Mouse (Mus musculus) CH12.LX (cell line): ENCODE data around the gene Gp9. TPM values are rescaled to one million over a fixed set of nuclear protein-coding genes. Genes with fewer than 3 reads are reported as not detected.

ENCODE experiments used
- DNase-seq: peaks from one replicate; pipeline ENCODE4 v3.0.0-alpha.2; 2013; ENCODE audit errors: extremely low read depth
- H3K27ac ChIP-seq: 2 replicates; pipeline ENCODE4 v1.5.1; 2012; ENCODE audit warnings: low read depth, mild to moderate bottlenecking, control low read depth, moderate library complexity; ENCODE audit not compliant: insufficient read depth
- H3K27me3 ChIP-seq: replicated peaks from 2 replicates; pipeline ENCODE3; 2012; ENCODE audit warnings: inconsistent platforms
- H3K36me3 ChIP-seq, 2 experiments: replicated peaks in 1 of 2; 2 replicates each; pipeline versions ENCODE3 to v1.6.1; 2012; ENCODE audit warnings: inconsistent platforms in 1 of 2, low read length in 1 of 2, mild to moderate bottlenecking in 1 of 2, mixed read lengths in 1 of 2, moderate library complexity in 1 of 2; ENCODE audit not compliant: control insufficient read depth in 1 of 2, insufficient read depth in 1 of 2
- H3K4me1 ChIP-seq, 2 experiments: 2 replicates each; pipeline ENCODE4 v1.6.1; 2012; ENCODE audit warnings: inconsistent platforms in 1 of 2, moderate library complexity in 1 of 2; ENCODE audit not compliant: insufficient read depth in 2 of 2, control insufficient read depth in 1 of 2
- H3K4me2 ChIP-seq: 2 replicates; pipeline ENCODE4 v1.6.1; 2012; ENCODE audit warnings: low read depth, mild to moderate bottlenecking, control low read depth; ENCODE audit not compliant: poor library complexity, insufficient read depth, severe bottlenecking
- H3K4me3 ChIP-seq, 3 experiments: fragments of 150-350 bp in 1 of 3; sonication (generic) in 1 of 3; replicated peaks in 1 of 3; 2 replicates each; pipeline versions ENCODE3 to v1.5.1; 2011 to 2012; ENCODE audit warnings: low read depth in 2 of 3, low read length in 2 of 3, mild to moderate bottlenecking in 2 of 3, moderate library complexity in 2 of 3, control low read depth in 1 of 3, improper control_type of control experiment in 1 of 3, inconsistent platforms in 1 of 3, mixed read lengths in 1 of 3; ENCODE audit not compliant: poor library complexity in 1 of 3
- H3K79me2 ChIP-seq: replicated peaks from 2 replicates; pipeline ENCODE4 v1.6.1; 2012; ENCODE audit warnings: mild to moderate bottlenecking, moderate library complexity; ENCODE audit not compliant: control insufficient read depth, poor library complexity, insufficient read depth, severe bottlenecking; ENCODE audit errors: extremely low read depth
- H3K9ac ChIP-seq: 2 replicates; pipeline ENCODE4 v1.6.1; 2012; ENCODE audit warnings: low read depth, mild to moderate bottlenecking, control low read depth, moderate library complexity; ENCODE audit not compliant: insufficient read depth
- H3K9me3 ChIP-seq: replicated peaks from 2 replicates; pipeline ENCODE3; 2012; ENCODE audit warnings: low read length, inconsistent platforms, mixed read lengths
- CHD1 ChIP-seq: IDR thresholded peaks from 2 replicates; pipeline ENCODE4 v1.6.1; 2012; ENCODE audit warnings: low read depth, low read length, improper control_type of control experiment, inconsistent platforms
- CHD2 ChIP-seq: IDR thresholded peaks from 2 replicates; pipeline ENCODE4 v1.6.1; 2011; ENCODE audit warnings: low read length, improper control_type of control experiment
- ELF1 ChIP-seq: IDR thresholded peaks from 2 replicates; pipeline ENCODE4 v1.6.1; 2014; ENCODE audit warnings: low read depth, mild to moderate bottlenecking, inconsistent platforms, low read length, improper control_type of control experiment
- EP300 ChIP-seq: IDR thresholded peaks from 2 replicates; pipeline ENCODE4 v1.6.1; 2011; ENCODE audit warnings: low read length, improper control_type of control experiment
- ETS1 ChIP-seq: conservative IDR thresholded peaks from 2 replicates; pipeline ENCODE4 v1.6.1; 2012; ENCODE audit warnings: low read depth, mild to moderate bottlenecking, inconsistent platforms, low read length, improper control_type of control experiment, moderate library complexity
- GABPA ChIP-seq: IDR thresholded peaks from 2 replicates; pipeline ENCODE4 v1.6.1; 2012; ENCODE audit warnings: low read depth, low read length, improper control_type of control experiment, inconsistent platforms; ENCODE audit not compliant: insufficient replicate concordance
- HCFC1 ChIP-seq: IDR thresholded peaks from 2 replicates; pipeline ENCODE4 v1.6.1; 2012; ENCODE audit warnings: low read depth, mild to moderate bottlenecking, inconsistent platforms, low read length, improper control_type of control experiment
- JUND ChIP-seq: conservative IDR thresholded peaks from 2 replicates; pipeline ENCODE4 v1.6.1; 2011; ENCODE audit warnings: low read depth, low read length, improper control_type of control experiment
- KAT2A ChIP-seq: IDR thresholded peaks from 2 replicates; pipeline ENCODE4 v1.6.1; 2012; ENCODE audit warnings: low read length, improper control_type of control experiment, inconsistent platforms; ENCODE audit not compliant: insufficient replicate concordance
- MAFK ChIP-seq: IDR thresholded peaks from 2 replicates; pipeline ENCODE4 v1.6.1; 2011; ENCODE audit warnings: low read length, improper control_type of control experiment; ENCODE audit not compliant: insufficient replicate concordance
- MAZ ChIP-seq: IDR thresholded peaks from 2 replicates; pipeline ENCODE4 v1.6.1; 2012; ENCODE audit warnings: low read depth, mild to moderate bottlenecking, inconsistent platforms, low read length, improper control_type of control experiment, moderate library complexity
- MXI1 ChIP-seq: IDR thresholded peaks from 2 replicates; pipeline ENCODE4 v1.6.1; 2011; ENCODE audit warnings: mild to moderate bottlenecking, low read depth, low read length, improper control_type of control experiment
- MYC ChIP-seq: IDR thresholded peaks from 2 replicates; pipeline ENCODE4 v1.6.1; 2011; ENCODE audit warnings: low read depth, mild to moderate bottlenecking, improper control_type of control experiment, low read length
- NELFE ChIP-seq: IDR thresholded peaks from 2 replicates; pipeline ENCODE4 v1.6.1; 2011; ENCODE audit warnings: low read depth, low read length, improper control_type of control experiment
- NRF1 ChIP-seq: IDR thresholded peaks from 2 replicates; pipeline ENCODE4 v1.6.1; 2014; ENCODE audit warnings: low read depth, mild to moderate bottlenecking, inconsistent platforms, low read length, improper control_type of control experiment, moderate library complexity
- PAX5 ChIP-seq: IDR thresholded peaks from 2 replicates; pipeline ENCODE4 v1.6.1; 2012; ENCODE audit warnings: low read length, inconsistent platforms, mixed read lengths
- POLR2A ChIP-seq: IDR thresholded peaks from 2 replicates; pipeline ENCODE4 v1.6.1; 2011; ENCODE audit warnings: low read depth, mild to moderate bottlenecking, improper control_type of control experiment, low read length
- POLR2AphosphoS2 ChIP-seq: IDR thresholded peaks from 2 replicates; pipeline ENCODE4 v1.6.1; 2011; ENCODE audit warnings: low read depth, low read length, improper control_type of control experiment
- RCOR1 ChIP-seq: conservative IDR thresholded peaks from 2 replicates; pipeline ENCODE4 v1.6.1; 2012; ENCODE audit warnings: low read depth, mild to moderate bottlenecking, inconsistent platforms, low read length, improper control_type of control experiment
- TBP ChIP-seq: conservative IDR thresholded peaks from 2 replicates; pipeline ENCODE4 v1.6.1; 2011; ENCODE audit warnings: low read depth, low read length, improper control_type of control experiment
- TCF12 ChIP-seq: IDR thresholded peaks from 2 replicates; pipeline ENCODE4 v1.6.1; 2014; ENCODE audit warnings: low read depth, mild to moderate bottlenecking, inconsistent platforms, low read length, improper control_type of control experiment
- UBTF ChIP-seq: IDR thresholded peaks from 2 replicates; pipeline ENCODE4 v1.6.1; 2012; ENCODE audit warnings: low read depth, mild to moderate bottlenecking, inconsistent platforms, low read length, improper control_type of control experiment, moderate library complexity
- USF1 ChIP-seq: IDR thresholded peaks from 2 replicates; pipeline ENCODE4 v1.6.1; 2014; ENCODE audit warnings: low read depth, mild to moderate bottlenecking, inconsistent platforms, low read length, improper control_type of control experiment
- USF2 ChIP-seq: conservative IDR thresholded peaks from 2 replicates; pipeline ENCODE4 v1.6.1; 2011; ENCODE audit warnings: low read depth, low read length, improper control_type of control experiment
- ZC3H11A ChIP-seq: IDR thresholded peaks from 2 replicates; pipeline ENCODE4 v1.6.1; 2012; ENCODE audit warnings: low read depth, mild to moderate bottlenecking, inconsistent platforms, low read length, improper control_type of control experiment
- ZMIZ1 ChIP-seq: IDR thresholded peaks from 2 replicates; pipeline ENCODE4 v1.6.1; 2012; ENCODE audit warnings: low read depth, mild to moderate bottlenecking, inconsistent platforms, low read length, improper control_type of control experiment
- dilution Hi-C: fragments of 300-500 bp; cut with MboI; formaldehyde crosslinking; loops from 2 replicates; pipeline ENCODE4 v1.14.3; 2020; ENCODE audit warnings: low sequenced_read_pairs; ENCODE audit not compliant: extremely low pct_unique_long_range_greater_than_20kb, extremely low pct_ligation_motif_present
- in situ Hi-C: fragments of 300-500 bp; cut with MboI; formaldehyde crosslinking; loops from 3 replicates; pipeline ENCODE4 v1.14.3; 2019; ENCODE audit warnings: low sequenced_read_pairs, low pct_ligation_motif_present, low pct_unique_long_range_greater_than_20kb, mixed read lengths
- polyA plus RNA-seq: library from polyadenylated mRNA; unstranded; fragments of >175 nt; gene quantifications from 2 replicates; pipeline ENCODE4 v1.2.1, GENCODE M21; 2012; ENCODE audit warnings: low read depth; ENCODE audit not compliant: insufficient read length
- total RNA-seq, 2 experiments: library from RNA; depleted of rRNA; stranded (reverse); fragments of 300-350 nt in 1 of 2; fragments of >200 nt in 1 of 2; gene quantifications; 2 replicates each; pipeline ENCODE4 v1.2.3; 2012 to 2014

Gene Gp9
- total and polyA plus RNA-seq, 3 experiments: not detected

GRCm38 (mm10) chr6:87802462-87802861 is 24.6 kb downstream of the Gp9 start:
- in situ Hi-C loops: no loop called here
- no peak for TF ChIP-seq MAFK
- TF ChIP-seq NRF1: no peak
- TF ChIP-seq JUND: no peak
- no peak for TF ChIP-seq MAZ
- TF ChIP-seq ETS1: no peak
- no peak for TF ChIP-seq PAX5
- no peak for TF ChIP-seq GABPA
- TF ChIP-seq USF1: no peak
- no peak for TF ChIP-seq CHD2
- TF ChIP-seq USF2: no peak
- TF ChIP-seq MYC: no peak
- TF ChIP-seq EP300: no peak
- TF ChIP-seq RCOR1: no peak
- no peak for TF ChIP-seq ZC3H11A
- no peak for TF ChIP-seq ZMIZ1
- no peak for TF ChIP-seq POLR2A
- TF ChIP-seq TBP: no peak
- TF ChIP-seq KAT2A: no peak
- H3K4me1 ChIP-seq: peaks cover 6 to 34% of the 10 kb centered on the region in 2 experiments
- H3K4me3 ChIP-seq: no peak overlapping the region
- no peaks in the 10 kb centered on the region for H3K27me3 ChIP-seq
- DNase-seq: no peak
- H3K9ac ChIP-seq: no peak overlapping the region
- H3K27ac ChIP-seq: no peak overlapping the region
- no peaks in the 10 kb centered on the region for H3K9me3 ChIP-seq
- no peak overlapping the region for H3K4me2 ChIP-seq
- dilution Hi-C loops: no loop called here
- H3K79me2 ChIP-seq: peaks cover 12% of the 10 kb centered on the region
- peaks cover 6 to 59% of the 10 kb centered on the region in 2 experiments for H3K36me3 ChIP-seq

- Histone ChIP-seq H3K4me2 (no peak overlapping the region), H3K27ac (no peak overlapping the region), H3K9ac (no peak overlapping the region), H3K4me1 (peaks cover 14 to 40% of the 10 kb centered on the region in 2 experiments), H3K36me3 (peaks cover 6 to 52% of the 10 kb centered on the region in 2 experiments), H3K79me2 (peaks cover 25% of the 10 kb centered on the region), H3K9me3 (no peaks in the 10 kb centered on the region), H3K27me3 (no peaks in the 10 kb centered on the region), H3K4me3 (no peak overlapping the region)
- no peak for DNase-seq
- dilution Hi-C loops: no loop called here
- in situ Hi-C loops: no loop called here
- TF ChIP-seq CHD1 (no peak), JUND (no peak), UBTF (no peak), ELF1 (no peak), HCFC1 (no peak), TCF12 (no peak), MXI1 (no peak), NELFE (no peak), ZC3H11A (no peak), POLR2AphosphoS2 (no peak)
Measured at GRCm38 (mm10) chr6:87804036-87804435, 26.2 kb downstream of the Gp9 start.
